Mouse (Mus musculus) ES-Bruce4 (cell line): Measurements from ENCODE around the gene Tars2.

Experiments
- CTCF ChIP-seq: IDR thresholded peaks from one replicate; pipeline ENCODE4 v1.8.1; 2011; ENCODE audit warnings: low read depth, low read length
- POLR2A ChIP-seq: IDR thresholded peaks from one replicate; pipeline ENCODE4 v1.8.1; 2011; ENCODE audit warnings: low read length; ENCODE audit not compliant: insufficient read depth

- TF ChIP-seq POLR2A (no peak), CTCF (no peak)
These were observed 55.4 kb downstream of the Tars2 start for GRCm38 (mm10) chr3:95704612-95705011.
